Mouse (Mus musculus): ENCODE results near the gene Exph5. TPM values are rescaled to one million over a fixed set of nuclear protein-coding genes. Genes with fewer than 3 reads are reported as not detected.
A peak's percentile ranks its signal among the peaks of the same experiment; 100 is the strongest.

Exph5 gene
- polyA plus RNA-seq, 1 experiment from 2014 or later = 2.4 TPM

GRCm38 (mm10) chr9:53346402-53346801, 44.9 kb downstream of the Exph5 start:
- WGBS = 43% methylated on average over 6 of the region's 6 CpGs
- H3K4me2 ChIP-seq (replicated peaks; ENCODE audit: low read depth) = no peak overlapping the region

GRCm38 (mm10) chr9:53349211-53349610, 47.7 kb downstream of the Exph5 start:
- no peak for TF ChIP-seq CTCF (IDR thresholded peaks at IDR 0.05; ENCODE audit: low read depth)
- Histone ChIP-seq H3K27me3 (replicated peaks; ENCODE audit: control insufficient read depth, insufficient read depth, low read length) (no peaks in the 10 kb centered on the region), H3K9me3 (ENCODE audit: control insufficient read depth) (no peaks in the 10 kb centered on the region), H3K9ac (ENCODE audit: low read depth, low read length) (no peak overlapping the region), H3K4me2 (replicated peaks; ENCODE audit: low read depth) (no peak overlapping the region), H3K36me3 (ENCODE audit: control insufficient read depth, insufficient read depth) (no peaks in the 10 kb centered on the region), H3K4me1 (replicated peaks; ENCODE audit: control insufficient read depth, insufficient read depth, low read length) (no peaks in the 10 kb centered on the region), H3K4me3 (ENCODE audit: low read depth, low read length) (no peak overlapping the region), H3K27ac (ENCODE audit: low read depth, low read length) (no peak overlapping the region)
- ATAC-seq = no peak
- 44% methylated on average over 1 of the region's 1 CpGs for WGBS

More at GRCm38 (mm10) chr9:53346402-53346801, 44.9 kb downstream of the Exph5 start:
- H3K9ac ChIP-seq (ENCODE audit: low read depth, low read length) = no peak overlapping the region
- H3K36me3 ChIP-seq (ENCODE audit: control insufficient read depth, insufficient read depth) = no peaks in the 10 kb centered on the region
- H3K4me3 ChIP-seq (ENCODE audit: low read depth, low read length) = no peak overlapping the region
- H3K27ac ChIP-seq (ENCODE audit: low read depth, low read length) = no peak overlapping the region
- no peak for TF ChIP-seq CTCF (IDR thresholded peaks at IDR 0.05; ENCODE audit: low read depth)
- H3K9me3 ChIP-seq (ENCODE audit: control insufficient read depth) = no peaks in the 10 kb centered on the region
- no peak for ATAC-seq
- H3K27me3 ChIP-seq (replicated peaks; ENCODE audit: control insufficient read depth, insufficient read depth, low read length) = no peaks in the 10 kb centered on the region
- H3K4me1 ChIP-seq (replicated peaks; ENCODE audit: control insufficient read depth, insufficient read depth, low read length) = no peaks in the 10 kb centered on the region; the same call in 1 of the 2 replicates

DNA sequence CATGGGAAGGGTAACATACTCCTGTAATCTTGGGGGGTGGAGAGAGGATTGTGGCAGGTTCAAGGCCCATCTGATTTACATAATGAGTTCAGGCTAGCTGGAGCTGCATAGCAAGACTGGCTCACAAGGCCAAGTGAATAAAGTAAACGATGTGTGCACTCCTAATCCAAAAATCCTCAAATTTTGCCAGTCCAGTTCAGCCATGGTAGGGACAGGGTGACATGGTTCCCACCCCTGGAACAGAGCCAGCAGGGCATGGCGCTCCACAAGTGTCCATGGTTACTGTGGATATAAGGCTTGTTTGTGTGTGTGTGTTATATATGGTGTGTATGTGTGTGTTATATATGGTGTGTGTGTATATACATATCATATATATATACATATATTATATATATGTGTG, 48.9 kb downstream of the Exph5 start:
- no peak overlapping the region for H3K27ac ChIP-seq (ENCODE audit: low read depth, low read length)
- H3K36me3 ChIP-seq (ENCODE audit: control insufficient read depth, insufficient read depth) = no peaks in the 10 kb centered on the region
- 87% methylated on average over 2 of the region's 2 CpGs for WGBS
- no peak for ATAC-seq
- H3K4me1 ChIP-seq (replicated peaks; ENCODE audit: control insufficient read depth, insufficient read depth, low read length) = no peaks in the 10 kb centered on the region
- H3K4me3 ChIP-seq (ENCODE audit: low read depth, low read length) = no peak overlapping the region
- TF ChIP-seq CTCF (IDR thresholded peaks at IDR 0.05; ENCODE audit: low read depth) = no peak
- H3K4me2 ChIP-seq (replicated peaks; ENCODE audit: low read depth) = no peak overlapping the region
- H3K9me3 ChIP-seq (ENCODE audit: control insufficient read depth) = no peaks in the 10 kb centered on the region
- no peaks in the 10 kb centered on the region for H3K27me3 ChIP-seq (replicated peaks; ENCODE audit: control insufficient read depth, insufficient read depth, low read length)
- H3K9ac ChIP-seq (ENCODE audit: low read depth, low read length) = no peak overlapping the region

GRCm38 (mm10) chr9:53351899-53352298, 50.4 kb downstream of the Exph5 start:
- H3K4me2 ChIP-seq (replicated peaks; ENCODE audit: low read depth) = no peak overlapping the region
- no peaks in the 10 kb centered on the region for H3K27me3 ChIP-seq (replicated peaks; ENCODE audit: control insufficient read depth, insufficient read depth, low read length)
- no peak for TF ChIP-seq CTCF (IDR thresholded peaks at IDR 0.05; ENCODE audit: low read depth)
- no peak overlapping the region for H3K4me3 ChIP-seq (ENCODE audit: low read depth, low read length)
- H3K4me1 ChIP-seq (replicated peaks; ENCODE audit: control insufficient read depth, insufficient read depth, low read length) = no peaks in the 10 kb centered on the region
- 80% methylated on average over 6 of the region's 6 CpGs for WGBS
- no peaks in the 10 kb centered on the region for H3K36me3 ChIP-seq (ENCODE audit: control insufficient read depth, insufficient read depth)
- H3K9me3 ChIP-seq (ENCODE audit: control insufficient read depth) = no peaks in the 10 kb centered on the region
- no peak overlapping the region for H3K27ac ChIP-seq (ENCODE audit: low read depth, low read length)
- H3K9ac ChIP-seq (ENCODE audit: low read depth, low read length) = no peak overlapping the region
- no peak for ATAC-seq

DNA sequence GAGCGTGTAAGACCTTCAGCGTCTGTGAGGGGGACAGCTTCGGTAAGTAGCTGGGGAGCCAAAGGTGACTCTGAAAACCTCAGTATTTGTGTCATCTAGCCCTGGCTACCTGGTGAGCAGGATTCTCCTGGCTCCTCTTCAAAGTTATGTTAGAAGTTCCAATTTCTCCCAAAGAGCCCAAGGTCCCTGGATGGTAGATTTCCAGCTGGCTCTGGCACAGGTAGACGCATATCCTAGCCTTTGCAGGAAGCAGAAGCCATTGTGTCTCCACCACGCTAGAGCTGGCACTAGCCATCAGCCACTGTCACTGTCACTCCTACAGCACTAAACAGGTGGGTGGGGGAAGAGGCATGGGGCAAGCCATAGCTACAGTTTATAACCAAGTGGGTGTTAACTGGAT, 51.7 kb downstream of the Exph5 start:
- Histone ChIP-seq H3K4me2 (replicated peaks; ENCODE audit: low read depth) (no peak overlapping the region), H3K9ac (ENCODE audit: low read depth, low read length) (no peak overlapping the region), H3K27ac (ENCODE audit: low read depth, low read length) (no peak overlapping the region), H3K27me3 (replicated peaks; ENCODE audit: control insufficient read depth, insufficient read depth, low read length) (no peaks in the 10 kb centered on the region), H3K4me1 (replicated peaks; ENCODE audit: control insufficient read depth, insufficient read depth, low read length) (no peaks in the 10 kb centered on the region), H3K36me3 (ENCODE audit: control insufficient read depth, insufficient read depth) (no peaks in the 10 kb centered on the region), H3K4me3 (ENCODE audit: low read depth, low read length) (no peak overlapping the region), H3K9me3 (ENCODE audit: control insufficient read depth) (no peaks in the 10 kb centered on the region)
- no peak for ATAC-seq
- no peak for TF ChIP-seq CTCF (IDR thresholded peaks at IDR 0.05; ENCODE audit: low read depth)
- WGBS = 88% methylated on average over 5 of the region's 5 CpGs

DNA sequence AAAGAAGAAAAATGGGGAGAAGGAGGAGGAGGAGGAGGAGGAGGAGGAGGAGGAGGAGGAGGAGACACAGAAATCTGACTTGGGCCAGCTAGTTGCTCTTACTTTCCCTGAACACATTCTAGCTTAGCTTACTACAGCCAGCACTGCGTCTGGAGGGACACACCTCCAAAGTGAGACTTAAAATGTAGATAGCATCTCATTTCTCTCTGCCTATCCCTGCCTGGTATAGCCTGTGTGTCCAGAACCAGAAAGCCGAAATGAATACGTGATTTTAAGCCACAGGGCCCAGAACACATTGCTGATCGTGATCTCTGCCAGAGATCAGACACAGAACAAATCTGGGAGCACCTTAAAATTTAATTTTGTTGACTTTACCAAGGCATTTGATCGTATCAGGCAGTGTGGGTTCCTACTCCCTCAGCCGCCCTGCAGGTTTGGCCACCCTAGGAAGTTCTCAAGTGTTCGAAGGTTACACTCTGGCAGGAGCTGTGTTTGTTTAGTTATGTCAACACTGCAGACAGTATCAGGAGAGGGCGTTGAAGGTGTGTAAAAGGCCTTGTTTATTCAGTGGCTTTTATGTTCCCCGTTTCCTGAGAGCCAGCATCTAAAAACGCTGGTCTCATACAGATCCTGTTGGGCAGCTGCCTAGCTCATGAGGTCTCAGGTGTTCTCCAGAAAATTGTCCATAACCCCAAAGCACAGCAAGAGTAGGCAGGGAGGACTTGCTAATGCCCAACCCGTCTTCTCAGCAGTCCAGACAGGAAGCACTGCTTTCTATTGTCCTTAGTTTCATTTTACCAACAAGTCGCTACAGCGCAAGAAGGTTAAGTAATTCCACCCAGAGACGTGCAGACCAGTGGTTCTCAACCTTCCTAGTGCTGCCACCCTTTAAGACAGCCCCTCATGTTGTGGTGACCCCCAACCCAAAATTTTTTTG, 55.0 kb downstream of the Exph5 start:
- TF ChIP-seq CTCF (IDR thresholded peaks at IDR 0.05; ENCODE audit: low read depth) = 0 out of 2 replicates have a peak, but pooled peaks have one; percentile 12
- Histone ChIP-seq H3K4me3 (ENCODE audit: low read depth, low read length) (peak overlapping the region; percentile 18; the same call in 1 of the 2 replicates), H3K9ac (ENCODE audit: low read depth, low read length) (0 out of 2 replicates have a peak overlapping the region, but pooled peaks have one; percentile 17), H3K4me2 (replicated peaks; ENCODE audit: low read depth) (peak overlapping the region; percentile 62), H3K27ac (ENCODE audit: low read depth, low read length) (peak overlapping the region; percentile 92), H3K4me1 (replicated peaks; ENCODE audit: control insufficient read depth, insufficient read depth, low read length) (no peaks in the 10 kb centered on the region; the same call in 1 of the 2 replicates), H3K9me3 (ENCODE audit: control insufficient read depth) (no peaks in the 10 kb centered on the region), H3K36me3 (ENCODE audit: control insufficient read depth, insufficient read depth) (no peaks in the 10 kb centered on the region), H3K27me3 (replicated peaks; ENCODE audit: control insufficient read depth, insufficient read depth, low read length) (no peaks in the 10 kb centered on the region)
- ATAC-seq = peak; percentile 98
- WGBS = 18% methylated on average over 14 of the region's 14 CpGs
